Mouse (Mus musculus): ENCODE measurements around the gene Supt20. TPM values are rescaled to one million over a fixed set of nuclear protein-coding genes. Genes with fewer than 3 reads are reported as not detected.

Gene Supt20
- polyA plus RNA-seq (2015; fragmentation: Nextera tagmentation; extraction: Ambion mirVana), result 97.1 and 103 TPM in 2 replicates

- peak; percentile 99 for ATAC-seq
- WGBS, result 2% methylated on average over 65 of the region's 65 CpGs
- H3K4me3 ChIP-seq (replicated peaks), result peak within 1 kb of the TSS; percentile 74
- H3K4me2 ChIP-seq (replicated peaks), result peak within 1 kb of the TSS; percentile 75
- no peaks in the 10 kb centered on the region for H3K9me3 ChIP-seq
- H3K4me1 ChIP-seq (replicated peaks), result peaks cover 12% of the 10 kb centered on the region
- no peaks in the 10 kb centered on the region; the same call in 1 of the 2 replicates for H3K27me3 ChIP-seq
- H3K9ac ChIP-seq (replicated peaks), result peak within 1 kb of the TSS; percentile 71
- H3K27ac ChIP-seq, result peak within 1 kb of the TSS; percentile 65
- peaks cover 15% of the 10 kb centered on the region for H3K36me3 ChIP-seq
These were observed at the start of gene Supt20 for GRCm38 (mm10) chr3:54692202-54693055. Gene Supt20, plus strand, starts transcription at chr3:54692807.

- ATAC-seq, result no peak
- Histone ChIP-seq H3K4me1 (replicated peaks) (no peaks in the 10 kb centered on the region), H3K27ac (no peak overlapping the region), H3K9ac (replicated peaks) (no peak overlapping the region), H3K9me3 (no peaks in the 10 kb centered on the region), H3K36me3 (no peaks in the 10 kb centered on the region), H3K4me2 (replicated peaks) (no peak overlapping the region), H3K4me3 (replicated peaks) (no peak overlapping the region), H3K27me3 (no peaks in the 10 kb centered on the region)
- 88% methylated on average over 1 of the region's 1 CpGs for WGBS
These were observed 49.8 kb upstream of the Supt20 start for GRCm38 (mm10) chr3:54642851-54643250.

- H3K9me3 ChIP-seq, result no peaks in the 10 kb centered on the region
- H3K9ac ChIP-seq (replicated peaks), result no peak overlapping the region
- H3K27ac ChIP-seq, result no peak overlapping the region
- H3K4me2 ChIP-seq (replicated peaks), result no peak overlapping the region
- 77% methylated on average over 2 of the region's 2 CpGs for WGBS
- H3K4me1 ChIP-seq (replicated peaks), result no peaks in the 10 kb centered on the region
- ATAC-seq, result no peak
- H3K27me3 ChIP-seq, result no peaks in the 10 kb centered on the region
- no peaks in the 10 kb centered on the region for H3K36me3 ChIP-seq
- no peak overlapping the region for H3K4me3 ChIP-seq (replicated peaks)
These were observed 45.0 kb upstream of the Supt20 start for GRCm38 (mm10) chr3:54647583-54647982.

DNA sequence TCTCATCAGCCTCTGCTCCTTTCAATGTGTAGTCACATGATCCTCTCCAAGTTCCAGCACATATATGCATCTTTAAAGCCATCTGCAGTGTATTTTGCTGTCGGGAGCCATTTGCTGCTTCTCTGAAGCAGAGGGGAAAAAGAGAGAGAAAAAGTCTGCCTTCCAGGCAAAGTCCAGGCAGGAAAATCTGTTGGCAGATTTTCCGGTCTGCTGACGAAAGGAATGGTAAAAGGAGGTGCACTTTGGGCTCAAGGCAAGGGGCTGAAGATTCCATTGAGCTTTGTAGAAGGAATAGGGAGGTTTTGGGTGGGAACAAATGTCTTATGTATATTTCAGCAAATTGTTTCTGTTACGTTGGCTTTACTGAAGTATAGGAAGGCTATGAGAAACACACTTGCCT lies 41.0 kb upstream of the Supt20 start:
- Histone ChIP-seq H3K27ac (no peak overlapping the region), H3K9ac (replicated peaks) (no peak overlapping the region), H3K27me3 (no peaks in the 10 kb centered on the region), H3K9me3 (no peaks in the 10 kb centered on the region), H3K4me1 (replicated peaks) (no peaks in the 10 kb centered on the region), H3K36me3 (no peaks in the 10 kb centered on the region), H3K4me2 (replicated peaks) (no peak overlapping the region), H3K4me3 (replicated peaks) (no peak overlapping the region)
- no peak for ATAC-seq
- WGBS, result 81% methylated on average over 4 of the region's 4 CpGs

GRCm38 (mm10) chr3:54654169-54654568 lies 38.4 kb upstream of the Supt20 start:
- H3K36me3 ChIP-seq, result no peaks in the 10 kb centered on the region
- no peaks in the 10 kb centered on the region for H3K9me3 ChIP-seq
- H3K4me2 ChIP-seq (replicated peaks), result no peak overlapping the region
- no peaks in the 10 kb centered on the region for H3K27me3 ChIP-seq
- H3K4me3 ChIP-seq (replicated peaks), result no peak overlapping the region
- no peak for ATAC-seq
- no peaks in the 10 kb centered on the region for H3K4me1 ChIP-seq (replicated peaks)
- H3K27ac ChIP-seq, result no peak overlapping the region
- no peak overlapping the region for H3K9ac ChIP-seq (replicated peaks)
- WGBS, result 86% methylated on average over 1 of the region's 1 CpGs

- no peak for ATAC-seq
- Histone ChIP-seq H3K4me1 (replicated peaks) (no peaks in the 10 kb centered on the region), H3K9ac (replicated peaks) (no peak overlapping the region), H3K4me3 (replicated peaks) (no peak overlapping the region), H3K4me2 (replicated peaks) (no peak overlapping the region), H3K36me3 (no peaks in the 10 kb centered on the region), H3K27me3 (no peaks in the 10 kb centered on the region), H3K27ac (no peak overlapping the region), H3K9me3 (no peaks in the 10 kb centered on the region)
- 83% methylated on average over 3 of the region's 3 CpGs for WGBS
These were observed 35.5 kb upstream of the Supt20 start for GRCm38 (mm10) chr3:54657090-54657489.

DNA sequence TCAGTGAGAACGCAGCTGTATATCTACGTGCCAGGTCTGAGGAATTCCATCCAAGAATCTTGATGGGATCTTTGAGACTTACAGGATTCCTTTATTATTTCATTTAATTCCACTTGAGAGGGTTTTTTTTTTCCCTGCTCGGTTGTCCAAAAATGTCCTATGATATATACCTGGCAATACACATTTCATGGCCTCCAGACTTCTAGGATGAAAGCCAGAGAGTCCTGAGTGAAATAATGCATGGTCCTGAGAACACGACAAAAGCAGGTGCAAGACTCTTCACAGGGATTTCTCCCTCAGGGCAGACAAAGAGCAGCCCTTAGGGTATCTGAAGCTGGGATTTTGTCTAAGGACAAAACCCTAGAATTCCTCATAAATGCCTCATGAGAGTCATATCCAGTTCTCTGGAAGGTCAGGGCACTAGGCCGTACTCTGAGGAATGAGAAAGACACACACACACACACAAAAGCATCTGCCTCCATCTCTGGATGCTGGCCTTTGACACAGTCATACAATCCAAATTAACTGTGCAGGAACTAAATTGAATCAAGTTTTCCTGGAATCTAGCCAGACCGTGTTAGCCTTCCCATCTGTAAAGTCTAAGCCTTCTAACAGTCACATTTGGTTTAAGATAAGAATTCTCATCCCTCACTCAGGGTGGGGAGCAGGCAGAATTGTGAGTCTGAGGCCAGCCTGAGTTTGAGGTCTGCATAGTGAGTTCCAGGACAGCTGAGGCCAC lies 34.5 kb upstream of the Supt20 start:
- H3K36me3 ChIP-seq, result no peaks in the 10 kb centered on the region
- H3K4me1 ChIP-seq (replicated peaks), result no peaks in the 10 kb centered on the region
- no peak overlapping the region for H3K27ac ChIP-seq
- no peak overlapping the region for H3K9ac ChIP-seq (replicated peaks)
- 80% methylated on average over 6 of the region's 6 CpGs for WGBS
- ATAC-seq, result no peak
- no peaks in the 10 kb centered on the region for H3K9me3 ChIP-seq
- H3K4me3 ChIP-seq (replicated peaks), result no peak overlapping the region
- no peak overlapping the region for H3K4me2 ChIP-seq (replicated peaks)
- H3K27me3 ChIP-seq, result no peaks in the 10 kb centered on the region

- 92% methylated on average over 2 of the region's 2 CpGs for WGBS
These were observed 32.9 kb upstream of the Supt20 start for GRCm38 (mm10) chr3:54659736-54660135.

GRCm38 (mm10) chr3:54662411-54662810 lies 30.2 kb upstream of the Supt20 start:
- WGBS, result 69% methylated on average over 5 of the region's 5 CpGs

More at GRCm38 (mm10) chr3:54659736-54660135, 32.9 kb upstream of the Supt20 start:
- Histone ChIP-seq H3K4me1 (replicated peaks) (no peaks in the 10 kb centered on the region), H3K27me3 (no peaks in the 10 kb centered on the region), H3K27ac (no peak overlapping the region), H3K9ac (replicated peaks) (no peak overlapping the region), H3K9me3 (no peaks in the 10 kb centered on the region), H3K36me3 (no peaks in the 10 kb centered on the region), H3K4me2 (replicated peaks) (no peak overlapping the region), H3K4me3 (replicated peaks) (no peak overlapping the region)
- ATAC-seq, result no peak

GRCm38 (mm10) chr3:54668141-54668540 lies 24.5 kb upstream of the Supt20 start:
- no peak for ATAC-seq
- no peaks in the 10 kb centered on the region for H3K36me3 ChIP-seq
- H3K27me3 ChIP-seq, result no peaks in the 10 kb centered on the region
- no peak overlapping the region for H3K27ac ChIP-seq
- 93% methylated on average over 3 of the region's 3 CpGs for WGBS
- H3K9ac ChIP-seq (replicated peaks), result no peak overlapping the region
- H3K9me3 ChIP-seq, result no peaks in the 10 kb centered on the region
- no peak overlapping the region for H3K4me3 ChIP-seq (replicated peaks)
- no peaks in the 10 kb centered on the region for H3K4me1 ChIP-seq (replicated peaks)
- H3K4me2 ChIP-seq (replicated peaks), result no peak overlapping the region

More at GRCm38 (mm10) chr3:54662411-54662810, 30.2 kb upstream of the Supt20 start:
- Histone ChIP-seq H3K9me3 (no peaks in the 10 kb centered on the region), H3K27me3 (no peaks in the 10 kb centered on the region), H3K4me1 (replicated peaks) (no peaks in the 10 kb centered on the region), H3K27ac (no peak overlapping the region), H3K9ac (replicated peaks) (no peak overlapping the region), H3K4me2 (replicated peaks) (no peak overlapping the region), H3K4me3 (replicated peaks) (no peak overlapping the region), H3K36me3 (no peaks in the 10 kb centered on the region)
- no peak for ATAC-seq

GRCm38 (mm10) chr3:54668722-54669121 lies 23.9 kb upstream of the Supt20 start:
- Histone ChIP-seq H3K9me3 (no peaks in the 10 kb centered on the region), H3K27me3 (no peaks in the 10 kb centered on the region), H3K4me1 (replicated peaks) (no peaks in the 10 kb centered on the region), H3K4me3 (replicated peaks) (no peak overlapping the region), H3K27ac (no peak overlapping the region), H3K9ac (replicated peaks) (no peak overlapping the region), H3K4me2 (replicated peaks) (no peak overlapping the region), H3K36me3 (no peaks in the 10 kb centered on the region)
- no peak for ATAC-seq
- WGBS, result 87% methylated on average over 6 of the region's 6 CpGs

DNA sequence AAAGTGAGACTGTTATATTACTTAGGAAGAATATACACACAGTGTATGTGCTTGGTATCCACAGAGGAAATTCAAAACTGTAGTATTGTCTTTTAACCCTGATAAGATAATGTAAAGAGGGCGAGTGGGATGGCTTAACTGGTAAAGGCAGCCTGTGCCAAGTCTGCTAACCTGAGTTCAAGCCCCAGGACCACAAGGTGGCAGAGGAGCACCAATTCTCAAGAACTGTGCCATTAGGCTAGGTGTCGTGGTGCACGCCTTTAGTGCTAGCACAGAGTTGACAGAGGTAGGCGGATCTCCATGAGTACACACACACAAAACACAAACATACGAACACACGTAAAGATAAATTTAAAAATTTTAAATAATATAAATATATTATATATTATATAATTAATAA lies 23.0 kb upstream of the Supt20 start:
- Histone ChIP-seq H3K27ac (no peak overlapping the region), H3K36me3 (no peaks in the 10 kb centered on the region), H3K9me3 (no peaks in the 10 kb centered on the region), H3K9ac (replicated peaks) (no peak overlapping the region), H3K4me1 (replicated peaks) (no peaks in the 10 kb centered on the region), H3K4me2 (replicated peaks) (no peak overlapping the region), H3K4me3 (replicated peaks) (no peak overlapping the region), H3K27me3 (no peaks in the 10 kb centered on the region)
- 80% methylated on average over 6 of the region's 6 CpGs for WGBS
- ATAC-seq, result no peak

Data from midbrain, embryonic 13.5 days (tissue).